Mouse (Mus musculus) testis, adult 10 weeks (tissue): Measurements from ENCODE around the gene Olfr1443. TPM values are rescaled to one million over a fixed set of nuclear protein-coding genes. Genes with fewer than 3 reads are reported as not detected.

ENCODE experiments used
- polyA plus RNA-seq: library from polyadenylated mRNA; stranded (reverse); fragments of 350-450 nt; fragmentation: Illumina TruSeq; extraction: RNeasy Lipid Tissue Mini Kit (QIAGEN cat#74804); gene quantifications from one replicate; pipeline ENCODE4 v1.2.3, GENCODE M21; 2014; ENCODE audit warnings: low read depth, low replicate concordance

The Olfr1443 gene
- not detected for polyA plus RNA-seq

DNA sequence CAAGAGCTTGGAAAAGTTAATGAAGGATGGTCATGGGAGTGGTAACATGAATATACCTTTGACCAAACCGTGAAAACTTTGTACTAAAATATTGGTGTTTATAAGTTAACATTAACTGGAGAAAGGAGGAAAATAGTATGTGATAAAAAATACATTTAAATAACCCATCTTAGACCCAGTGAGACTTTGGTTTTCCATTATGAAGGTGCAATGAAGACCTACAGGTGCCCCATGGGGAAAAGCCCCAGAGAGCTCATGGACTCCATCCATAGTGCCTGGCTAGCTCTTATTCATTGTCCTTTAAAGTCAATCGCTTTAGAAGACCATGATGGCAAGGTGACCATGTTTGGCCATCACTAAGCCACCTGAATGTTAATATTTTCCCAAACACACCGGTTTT is at the start of gene Olfr1443:
Gene Olfr1443, plus strand, starts transcription at position 301 of the 400 bp plus-strand sequence.

DNA sequence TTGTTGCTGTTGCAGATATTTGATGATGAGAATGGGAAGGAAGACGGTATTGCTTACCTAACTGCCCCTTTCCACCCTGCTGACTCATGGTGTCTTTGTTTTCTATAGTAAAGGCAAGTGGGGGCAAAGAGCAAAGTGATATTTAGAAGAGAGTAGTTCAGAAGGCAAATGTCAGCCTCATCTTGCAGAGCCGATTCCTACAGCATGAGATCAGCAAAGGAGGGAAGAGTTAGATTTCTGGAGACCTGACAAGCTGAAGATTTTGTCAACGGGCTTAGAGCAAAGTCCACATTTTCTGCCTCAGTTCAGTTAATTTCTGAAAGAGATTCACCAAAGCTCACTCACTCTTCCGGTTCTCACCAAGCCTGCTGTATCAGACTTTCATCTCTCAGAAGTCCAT is 44.7 kb upstream of the Olfr1443 start, which contains the start of gene Glyat:
Gene Glyat, plus strand, starts transcription at position 133 of the 400 bp plus-strand sequence.

DNA sequence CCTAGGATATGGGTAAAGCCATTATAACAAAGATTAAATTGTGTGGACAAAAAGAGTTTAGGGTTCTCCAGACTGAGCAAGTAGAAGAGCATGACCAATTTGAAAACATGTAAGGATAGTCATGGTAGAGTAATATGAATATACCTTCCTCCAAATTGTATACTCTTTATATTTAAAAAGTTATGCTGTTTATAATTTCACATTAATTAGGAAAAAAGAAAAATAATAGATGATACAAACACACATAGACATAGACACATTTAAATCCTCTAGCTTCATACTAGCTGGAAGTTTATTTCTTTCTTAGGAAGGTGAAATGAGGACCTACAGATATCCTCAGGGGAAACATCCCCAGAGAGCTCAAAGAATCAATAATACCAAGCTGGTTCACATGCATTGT is 7.8 kb upstream of the Olfr1443 start, which contains the start of gene Olfr1442:
Gene Olfr1442, plus strand, starts transcription at position 301 of the 400 bp plus-strand sequence.

DNA sequence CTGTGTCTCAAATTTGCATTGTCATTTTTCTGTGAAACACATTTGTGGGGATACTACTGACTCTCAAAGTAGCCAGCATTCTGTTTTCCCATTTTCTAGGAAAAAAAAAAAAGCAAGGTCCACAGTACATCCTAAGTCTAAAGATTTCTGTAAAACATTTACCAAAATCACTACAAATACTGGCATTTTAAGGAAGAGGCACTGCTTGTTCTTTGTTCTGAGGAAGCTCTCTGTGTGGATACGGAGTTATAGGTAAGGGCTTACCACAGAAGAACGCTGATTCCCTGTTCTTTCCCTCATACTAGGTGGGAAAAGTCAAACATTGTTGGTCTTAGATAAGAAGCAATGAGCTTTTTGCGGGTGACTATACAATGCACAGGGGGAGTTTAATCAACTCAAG is 17.7 kb downstream of the Olfr1443 start, which contains the start of gene Keg1:
Gene Keg1, plus strand, starts transcription at position 197 of the 400 bp plus-strand sequence.

Other genes with a start within 250 kb of the Olfr1443 start
- gene Mpeg1, start 217.3 kb upstream of the Olfr1443 start, polyA plus RNA-seq: 17.7 TPM
- gene Dtx4, start 176.7 kb upstream of the Olfr1443 start, polyA plus RNA-seq: 10.8 TPM
- gene Fam111a, start 132.4 kb upstream of the Olfr1443 start, polyA plus RNA-seq: 1.2 TPM
- gene Gm4952, start 78.1 kb upstream of the Olfr1443 start, polyA plus RNA-seq: not detected
- 0.48 TPM for gene Glyat, start 44.8 kb upstream of the Olfr1443 start, polyA plus RNA-seq
- not detected for gene Olfr1442, start 7.7 kb upstream of the Olfr1443 start, polyA plus RNA-seq
- 0.17 TPM for gene Keg1, start 17.7 kb downstream of the Olfr1443 start, polyA plus RNA-seq
- gene Cntf, start 87.5 kb downstream of the Olfr1443 start, polyA plus RNA-seq: 4.7 TPM
- 230 TPM for gene Zfp91, start 118.0 kb downstream of the Olfr1443 start, polyA plus RNA-seq
- 24.7 TPM for gene Lpxn, start 118.1 kb downstream of the Olfr1443 start, polyA plus RNA-seq
- not detected for gene Gm5244, start 168.6 kb downstream of the Olfr1443 start, polyA plus RNA-seq
- 1.5 TPM for gene Olfr1444, start 179.2 kb downstream of the Olfr1443 start, polyA plus RNA-seq
- gene Olfr1445, start 205.7 kb downstream of the Olfr1443 start, polyA plus RNA-seq: 1.5 TPM
- gene Olfr1446, start 215.4 kb downstream of the Olfr1443 start, polyA plus RNA-seq: not detected
- gene Olfr1447, start 225.6 kb downstream of the Olfr1443 start, polyA plus RNA-seq: not detected
- gene Olfr1448, start 246.3 kb downstream of the Olfr1443 start, polyA plus RNA-seq: not detected